Mouse (Mus musculus): ENCODE measurements around the gene Alg14.

- TF ChIP-seq CTCF (IDR thresholded peaks at IDR 0.05; ENCODE audit: extremely low read depth, insufficient read depth, low read length) (peak; percentile 99), POLR2A (IDR thresholded peaks at IDR 0.05; ENCODE audit: extremely low read depth, insufficient read depth, low read length) (no peak)
Measured at GRCm38 (mm10) chr3:121307532-121308234, 16.1 kb downstream of the Alg14 start.

Data from cortical plate, adult 2 months (tissue).